Mouse (Mus musculus): ENCODE measurements around the gene Cyp2d22. TPM values are rescaled to one million over a fixed set of nuclear protein-coding genes. Genes with fewer than 3 reads are reported as not detected.

Gene Cyp2d22
- polyA plus RNA-seq, 1 experiment from 2014 or later = 8.0 TPM

- Histone ChIP-seq H3K27me3 (replicated peaks) (no peaks in the 10 kb centered on the region), H3K9ac (peak overlapping the region; percentile 96), H3K4me3 (peak overlapping the region; percentile 78), H3K36me3 (peaks cover 41% of the 10 kb centered on the region), H3K4me1 (peaks cover 79% of the 10 kb centered on the region), H3K4me2 (peak overlapping the region; percentile 94), H3K27ac (peak overlapping the region; percentile 100), H3K9me3 (replicated peaks) (no peaks in the 10 kb centered on the region)
- ATAC-seq = no peak
- 81% methylated on average over 27 of the region's 27 CpGs for WGBS (ENCODE audit: insufficient replicate concordance)
Observed at GRCm38 (mm10) chr15:82343368-82344287, 36.4 kb downstream of the Cyp2d22 start.

GRCm38 (mm10) chr15:82342543-82342935 lies 37.5 kb downstream of the Cyp2d22 start:
- peak overlapping the region; percentile 100 for H3K27ac ChIP-seq
- peaks cover 76% of the 10 kb centered on the region for H3K4me1 ChIP-seq
- H3K27me3 ChIP-seq (replicated peaks) = no peaks in the 10 kb centered on the region
- WGBS (ENCODE audit: insufficient replicate concordance) = 33% methylated on average over 5 of the region's 5 CpGs
- ATAC-seq = no peak
- no peaks in the 10 kb centered on the region for H3K9me3 ChIP-seq (replicated peaks)
- peaks cover 30% of the 10 kb centered on the region for H3K36me3 ChIP-seq
- peak overlapping the region; percentile 96 for H3K9ac ChIP-seq
- H3K4me2 ChIP-seq = peak overlapping the region; percentile 94
- peak overlapping the region; percentile 78 for H3K4me3 ChIP-seq

- Histone ChIP-seq H3K4me1 (peaks cover 76% of the 10 kb centered on the region), H3K4me3 (peak overlapping the region; percentile 78), H3K9me3 (replicated peaks) (no peaks in the 10 kb centered on the region), H3K27ac (peak overlapping the region; percentile 100), H3K9ac (peak overlapping the region; percentile 96), H3K36me3 (peaks cover 30% of the 10 kb centered on the region), H3K4me2 (peak overlapping the region; percentile 94), H3K27me3 (replicated peaks) (no peaks in the 10 kb centered on the region)
- ATAC-seq = peak; percentile 70
- 9% methylated on average over 15 of the region's 15 CpGs for whole genome bisulfite sequencing (ENCODE audit: insufficient replicate concordance)
Observed at GRCm38 (mm10) chr15:82341675-82342542, 38.2 kb downstream of the Cyp2d22 start.

GRCm38 (mm10) chr15:82341036-82341501 lies 39.0 kb downstream of the Cyp2d22 start:
- Histone ChIP-seq H3K4me3 (peak overlapping the region; percentile 78), H3K27me3 (replicated peaks) (no peaks in the 10 kb centered on the region), H3K36me3 (peaks cover 38% of the 10 kb centered on the region), H3K9me3 (replicated peaks) (no peaks in the 10 kb centered on the region), H3K4me1 (peaks cover 80% of the 10 kb centered on the region), H3K9ac (peak overlapping the region; percentile 96), H3K27ac (peak overlapping the region; percentile 100), H3K4me2 (peak overlapping the region; percentile 94)
- ATAC-seq = peak; percentile 45
- WGBS (ENCODE audit: insufficient replicate concordance) = 0% methylated on average over 40 of the region's 40 CpGs

GRCm38 (mm10) chr15:82340414-82341035 lies 39.5 kb downstream of the Cyp2d22 start:
- Histone ChIP-seq H3K36me3 (peaks cover 43% of the 10 kb centered on the region), H3K4me1 (peaks cover 81% of the 10 kb centered on the region), H3K9me3 (replicated peaks) (no peaks in the 10 kb centered on the region), H3K4me3 (peak overlapping the region; percentile 78), H3K9ac (peak overlapping the region; percentile 96), H3K4me2 (peak overlapping the region; percentile 94), H3K27me3 (replicated peaks) (no peaks in the 10 kb centered on the region), H3K27ac (peak overlapping the region; percentile 100)
- no peak for ATAC-seq
- WGBS (ENCODE audit: insufficient replicate concordance) = 16% methylated on average over 21 of the region's 21 CpGs

GRCm38 (mm10) chr15:82339634-82340254 lies 40.3 kb downstream of the Cyp2d22 start:
- H3K9me3 ChIP-seq (replicated peaks) = no peaks in the 10 kb centered on the region
- H3K4me2 ChIP-seq = peak overlapping the region; percentile 94
- H3K27me3 ChIP-seq (replicated peaks) = no peaks in the 10 kb centered on the region
- H3K4me1 ChIP-seq = peaks cover 74% of the 10 kb centered on the region
- H3K27ac ChIP-seq = peak overlapping the region; percentile 100
- WGBS (ENCODE audit: insufficient replicate concordance) = 39% methylated on average over 8 of the region's 8 CpGs
- no peak for ATAC-seq
- H3K36me3 ChIP-seq = peaks cover 44% of the 10 kb centered on the region
- H3K9ac ChIP-seq = peak overlapping the region; percentile 96
- peak overlapping the region; percentile 78 for H3K4me3 ChIP-seq

- WGBS (ENCODE audit: insufficient replicate concordance) = 36% methylated on average over 10 of the region's 10 CpGs
- peak overlapping the region; percentile 100 for H3K27ac ChIP-seq
- H3K27me3 ChIP-seq (replicated peaks) = no peaks in the 10 kb centered on the region
- H3K9me3 ChIP-seq (replicated peaks) = no peaks in the 10 kb centered on the region
- peak overlapping the region; percentile 75 for H3K4me3 ChIP-seq
- H3K36me3 ChIP-seq = peaks cover 44% of the 10 kb centered on the region
- no peak for ATAC-seq
- peaks cover 68% of the 10 kb centered on the region for H3K4me1 ChIP-seq
- peak overlapping the region; percentile 96 for H3K9ac ChIP-seq
- H3K4me2 ChIP-seq = peak overlapping the region; percentile 94
Observed at GRCm38 (mm10) chr15:82339150-82339549, 40.9 kb downstream of the Cyp2d22 start.

- Histone ChIP-seq H3K27me3 (replicated peaks) (no peaks in the 10 kb centered on the region), H3K4me2 (peak within 1 kb of the TSS; percentile 94), H3K27ac (peak within 1 kb of the TSS; percentile 100), H3K9me3 (replicated peaks) (no peaks in the 10 kb centered on the region), H3K9ac (peak within 1 kb of the TSS; percentile 96), H3K4me3 (peak within 1 kb of the TSS; percentile 75), H3K4me1 (peaks cover 63% of the 10 kb centered on the region), H3K36me3 (peaks cover 44% of the 10 kb centered on the region)
- WGBS (ENCODE audit: insufficient replicate concordance) = under 1% methylated on average over 41 of the region's 41 CpGs
- peak; percentile 82 for ATAC-seq
Observed at GRCm38 (mm10) chr15:82338593-82339112, 41.4 kb downstream of the Cyp2d22 start, which contains the start of the genes Naga, Pheta2 and Smdt1. Gene Naga (minus strand): TSS chr15:82338925. Gene Pheta2 (plus strand): TSS chr15:82338942. Gene Smdt1 (plus strand): TSS chr15:82338959.

- H3K27me3 ChIP-seq (replicated peaks) = no peaks in the 10 kb centered on the region
- no peak for ATAC-seq
- peaks cover 55% of the 10 kb centered on the region for H3K4me1 ChIP-seq
- peak overlapping the region; percentile 96 for H3K9ac ChIP-seq
- H3K9me3 ChIP-seq (replicated peaks) = no peaks in the 10 kb centered on the region
- peak overlapping the region; percentile 100 for H3K27ac ChIP-seq
- H3K4me2 ChIP-seq = peak overlapping the region; percentile 94
- peak overlapping the region; percentile 75 for H3K4me3 ChIP-seq
- WGBS (ENCODE audit: insufficient replicate concordance) = 5% methylated on average over 4 of the region's 4 CpGs
- H3K36me3 ChIP-seq = peaks cover 43% of the 10 kb centered on the region
Observed at GRCm38 (mm10) chr15:82337875-82338274, 42.2 kb downstream of the Cyp2d22 start.

- Histone ChIP-seq H3K9ac (peak overlapping the region; percentile 96), H3K4me1 (peaks cover 47% of the 10 kb centered on the region), H3K4me3 (peak overlapping the region; percentile 75), H3K27me3 (replicated peaks) (no peaks in the 10 kb centered on the region), H3K27ac (peak overlapping the region; percentile 100; the same call in 1 of the 2 replicates), H3K36me3 (peaks cover 56% of the 10 kb centered on the region), H3K9me3 (replicated peaks) (no peaks in the 10 kb centered on the region), H3K4me2 (peak overlapping the region; percentile 94)
- no peak for ATAC-seq
- WGBS (ENCODE audit: insufficient replicate concordance) = 90% methylated on average over 12 of the region's 12 CpGs
Observed at GRCm38 (mm10) chr15:82336629-82337028, 43.4 kb downstream of the Cyp2d22 start.

All from liver, embryonic 12.5 days (tissue).